Mouse (Mus musculus) ES-E14 (cell line): ENCODE results near the gene Sell. TPM values are rescaled to one million over a fixed set of nuclear protein-coding genes. Genes with fewer than 3 reads are reported as not detected.

Experiments used
- DNase-seq: peaks from one replicate; pipeline ENCODE4 v3.0.0-alpha.2; 2013; ENCODE audit warnings: low read depth, low spot score
- H3K27ac ChIP-seq: 2 replicates; pipeline ENCODE4 v1.5.1; 2012; ENCODE audit warnings: low read depth, mild to moderate bottlenecking, low read length, moderate library complexity, mixed read lengths; ENCODE audit not compliant: poor library complexity, insufficient read depth, severe bottlenecking
- H3K36me3 ChIP-seq: 2 replicates; pipeline ENCODE4 v1.6.1; 2012; ENCODE audit warnings: mild to moderate bottlenecking, low read length, moderate library complexity, mixed read lengths; ENCODE audit not compliant: control insufficient read depth, poor library complexity, insufficient read depth, severe bottlenecking
- H3K4me1 ChIP-seq, 2 experiments: fragments of 150-350 bp in 1 of 2; sonication (generic) in 1 of 2; 2 replicates each; pipeline ENCODE4 v1.6.1; 2012; ENCODE audit warnings: low read length in 2 of 2, mild to moderate bottlenecking in 1 of 2, mixed read lengths in 1 of 2; ENCODE audit not compliant: control insufficient read depth in 2 of 2, insufficient read depth in 2 of 2, poor library complexity in 1 of 2
- H3K4me3 ChIP-seq, 2 experiments: fragments of 150-350 bp in 1 of 2; sonication (generic) in 1 of 2; 2 replicates each; pipeline ENCODE4 v1.5.1; 2012; ENCODE audit warnings: low read length in 2 of 2, low read depth in 1 of 2, mild to moderate bottlenecking in 1 of 2, mixed read lengths in 1 of 2; ENCODE audit not compliant: insufficient read depth in 1 of 2, poor library complexity in 1 of 2, severe bottlenecking in 1 of 2
- H3K9ac ChIP-seq: 2 replicates; pipeline ENCODE4 v1.6.1; 2012; ENCODE audit warnings: low read depth, mild to moderate bottlenecking, low read length, mixed read lengths; ENCODE audit not compliant: poor library complexity, insufficient read depth, severe bottlenecking
- H3K9me3 ChIP-seq: fragments of 150-350 bp; sonication (generic); 2 replicates; pipeline ENCODE4 v1.6.1; 2012; ENCODE audit warnings: low read depth, mild to moderate bottlenecking, low read length; ENCODE audit not compliant: control insufficient read depth, insufficient read depth
- CHD2 ChIP-seq: IDR thresholded peaks from 2 replicates; pipeline ENCODE4 v1.6.1; 2014; ENCODE audit warnings: mild to moderate bottlenecking, low read depth, low read length, inconsistent platforms
- HCFC1 ChIP-seq: IDR thresholded peaks from 2 replicates; pipeline ENCODE4 v1.6.1; 2012; ENCODE audit warnings: low read length, inconsistent platforms, borderline replicate concordance; ENCODE audit not compliant: insufficient read depth
- MAFK ChIP-seq: IDR thresholded peaks from 2 replicates; pipeline ENCODE4 v1.6.1; 2014; ENCODE audit warnings: mild to moderate bottlenecking, low read depth, low read length, inconsistent platforms; ENCODE audit not compliant: insufficient read depth
- ZC3H11A ChIP-seq: IDR thresholded peaks from 2 replicates; pipeline ENCODE4 v1.6.1; 2012; ENCODE audit warnings: low read depth, mild to moderate bottlenecking, inconsistent platforms, low read length, borderline replicate concordance
- ZNF384 ChIP-seq: IDR thresholded peaks from 2 replicates; pipeline ENCODE4 v1.6.1; 2012; ENCODE audit warnings: low read depth, low read length, inconsistent platforms
- in situ Hi-C, 2 experiments: fragments of 600-800 bp; cut with MboI; formaldehyde crosslinking; loops; one replicate each; pipeline ENCODE4 v1.15.1; 2025; ENCODE audit warnings: low sequenced_read_pairs in 2 of 2, inconsistent platforms in 1 of 2; ENCODE audit not compliant: unreplicated experiment in 2 of 2
- total RNA-seq: library from RNA; depleted of rRNA; stranded (reverse); fragments of 300-350 nt; gene quantifications from 2 replicates; pipeline ENCODE4 v1.2.3, GENCODE M21; 2012

Gene Sell
- total RNA-seq, 1 experiment: 0.09 TPM

GRCm38 (mm10) chr1:164063745-164064144 lies 2.0 kb downstream of the Sell start:
- no peak for DNase-seq
- Histone ChIP-seq H3K9ac (no peak overlapping the region), H3K9me3 (no peaks in the 10 kb centered on the region), H3K27ac (no peak overlapping the region), H3K4me1 (peaks cover 0 to 2% of the 10 kb centered on the region in 2 experiments; a peak in 1 of 4 replicates), H3K4me3 (no peak overlapping the region), H3K36me3 (no peaks in the 10 kb centered on the region)
- in situ Hi-C loops: no loop called here
- no peak for TF ChIP-seq MAFK
- TF ChIP-seq CHD2: no peak
- no peak for TF ChIP-seq ZC3H11A
- no peak for TF ChIP-seq HCFC1
- no peak for TF ChIP-seq ZNF384

- Histone ChIP-seq H3K9ac (no peak overlapping the region), H3K36me3 (no peaks in the 10 kb centered on the region), H3K4me1 (no peaks in the 10 kb centered on the region; a peak in 1 of 4 replicates), H3K4me3 (no peak overlapping the region), H3K27ac (no peak overlapping the region), H3K9me3 (no peaks in the 10 kb centered on the region)
- in situ Hi-C loops: no loop called here
- no peak for DNase-seq
- TF ChIP-seq ZC3H11A (no peak), CHD2 (no peak), MAFK (no peak), ZNF384 (no peak), HCFC1 (no peak)
Measured at GRCm38 (mm10) chr1:164069261-164069660, 7.5 kb downstream of the Sell start.

- H3K4me3 ChIP-seq: no peak overlapping the region
- DNase-seq: no peak
- in situ Hi-C loops: no loop called here
- H3K36me3 ChIP-seq: no peaks in the 10 kb centered on the region
- no peaks in the 10 kb centered on the region for H3K9me3 ChIP-seq
- H3K9ac ChIP-seq: no peak overlapping the region
- H3K27ac ChIP-seq: no peak overlapping the region
- H3K4me1 ChIP-seq: no peaks in the 10 kb centered on the region
- TF ChIP-seq HCFC1 (no peak), ZC3H11A (no peak), ZNF384 (no peak), CHD2 (no peak), MAFK (no peak)
Measured at GRCm38 (mm10) chr1:164070461-164070860, 8.7 kb downstream of the Sell start.

GRCm38 (mm10) chr1:164071111-164071510 lies 9.3 kb downstream of the Sell start:
- Histone ChIP-seq H3K4me3 (no peak overlapping the region), H3K9me3 (no peaks in the 10 kb centered on the region), H3K4me1 (no peaks in the 10 kb centered on the region), H3K27ac (no peak overlapping the region), H3K36me3 (no peaks in the 10 kb centered on the region), H3K9ac (no peak overlapping the region)
- DNase-seq: no peak
- in situ Hi-C loops: no loop called here
- TF ChIP-seq CHD2 (no peak), ZNF384 (no peak), MAFK (no peak), HCFC1 (no peak)

GRCm38 (mm10) chr1:164072001-164072400 lies 10.2 kb downstream of the Sell start:
- H3K36me3 ChIP-seq: no peaks in the 10 kb centered on the region
- no peak for TF ChIP-seq HCFC1
- TF ChIP-seq CHD2: no peak
- no peak for TF ChIP-seq ZC3H11A
- TF ChIP-seq ZNF384: no peak
- TF ChIP-seq MAFK: no peak
- no peak overlapping the region for H3K27ac ChIP-seq
- in situ Hi-C loops: no loop called here
- H3K9ac ChIP-seq: no peak overlapping the region
- no peak for DNase-seq
- no peaks in the 10 kb centered on the region for H3K9me3 ChIP-seq
- H3K4me1 ChIP-seq: no peaks in the 10 kb centered on the region
- H3K4me3 ChIP-seq: no peak overlapping the region
